Mouse (Mus musculus) activated CD4-positive, CD25-positive, alpha-beta regulatory T cell (primary cell): Measurements from ENCODE around the gene Slc35a3. TPM values are rescaled to one million over a fixed set of nuclear protein-coding genes. Genes with fewer than 3 reads are reported as not detected.

Experiments
- polyA plus RNA-seq, 2 experiments: library from polyadenylated mRNA; unstranded; fragments of 100-300 nt; shearing (Covaris generic); gene quantifications; one replicate each; pipeline ENCODE4 v1.2.1; 2017

The Slc35a3 gene
- 10 to 100 TPM; 22.3 to 27.0 TPM for polyA plus RNA-seq

GRCm38 (mm10) chr3:116712436-116712881 is at the start of gene Slc35a3:
Gene Slc35a3, minus strand, starts transcription at chr3:116712831.

GRCm38 (mm10) chr3:116681160-116681559 is 31.5 kb downstream of the Slc35a3 start, which contains the start of gene Gm43191:
Gene Gm43191, minus strand, starts transcription at chr3:116681260.

GRCm38 (mm10) chr3:116662463-116662863 is 50.2 kb downstream of the Slc35a3 start, which contains the start of gene Mfsd14a:
Gene Mfsd14a, minus strand, starts transcription at chr3:116662677.

Other genes with a start within 250 kb of the Slc35a3 start
- gene Rtca, start 204.6 kb downstream of the Slc35a3 start, polyA plus RNA-seq = 10 to 100 TPM; 34.2 to 50.2 TPM
- gene Dbt, start 199.8 kb downstream of the Slc35a3 start, polyA plus RNA-seq = 10 to 100 TPM; 11.4 to 15.9 TPM
- gene Lrrc39, start 149.9 kb downstream of the Slc35a3 start, polyA plus RNA-seq = under 1 TPM; 0.42 to 0.79 TPM
- gene Sass6, start 117.8 kb downstream of the Slc35a3 start, polyA plus RNA-seq = 10 to 100 TPM in 1 of 2 experiments, 1 to 10 TPM in 1; 6.6 to 13.1 TPM
- gene Trmt13, start 98.2 kb downstream of the Slc35a3 start, polyA plus RNA-seq = 10 to 100 TPM; 28.3 to 42.7 TPM
- 100 to 1,000 TPM; 106 to 107 TPM for gene Mfsd14a, start 50.2 kb downstream of the Slc35a3 start, polyA plus RNA-seq
- gene Gm43191, start 31.6 kb downstream of the Slc35a3 start, polyA plus RNA-seq = not detected
- 1 to 10 TPM; 3.6 to 6.1 TPM for gene Agl, start 95.3 kb upstream of the Slc35a3 start, polyA plus RNA-seq
- 10 to 100 TPM; 20.1 to 25.4 TPM for gene Frrs1, start 146.6 kb upstream of the Slc35a3 start, polyA plus RNA-seq